Mouse (Mus musculus) liver, postnatal 0 days (tissue): ENCODE data around the gene Kdm4b. TPM values are rescaled to one million over a fixed set of nuclear protein-coding genes. Genes with fewer than 3 reads are reported as not detected.

Experiments used
- ATAC-seq: fragments of 200-750 bp; cut with Nextera tagmentation; 2 replicates; pipeline ENCODE4 v1.8.0; 2017; ENCODE audit warnings: mild to moderate bottlenecking, moderate library complexity
- DNase-seq: peaks from one replicate; pipeline ENCODE4 v3.0.0-alpha.2; 2016
- H3K27ac ChIP-seq: fragments of 300-500 bp; sonication (generic); 2 replicates; pipeline ENCODE4 v1.5.1; 2014; ENCODE audit warnings: antibody characterized with exemption, moderate library complexity, mild to moderate bottlenecking, low read depth
- H3K27me3 ChIP-seq: fragments of 300-500 bp; sonication (generic); 2 replicates; pipeline ENCODE4 v1.6.1; 2014; ENCODE audit warnings: low read length, control low read depth, mixed read lengths; ENCODE audit not compliant: insufficient read depth
- H3K36me3 ChIP-seq: fragments of 300-500 bp; sonication (generic); replicated peaks from 2 replicates; pipeline ENCODE4 v1.6.1; 2014; ENCODE audit warnings: mild to moderate bottlenecking, control low read depth, low read length, moderate library complexity, mixed read lengths; ENCODE audit not compliant: insufficient read depth
- H3K4me1 ChIP-seq: fragments of 300-500 bp; sonication (generic); 2 replicates; pipeline ENCODE4 v1.6.1; 2014; ENCODE audit warnings: antibody characterized with exemption, mild to moderate bottlenecking, control low read depth; ENCODE audit not compliant: insufficient read depth
- H3K4me2 ChIP-seq: fragments of 300-500 bp; sonication (generic); 2 replicates; pipeline ENCODE4 v1.6.1; 2014; ENCODE audit warnings: low read depth, mild to moderate bottlenecking, low read length, moderate library complexity, mixed read lengths
- H3K4me3 ChIP-seq: fragments of 300-500 bp; sonication (generic); 2 replicates; pipeline ENCODE4 v1.5.1; 2014; ENCODE audit warnings: low read depth, low read length
- H3K9ac ChIP-seq: fragments of 300-500 bp; sonication (generic); replicated peaks from 2 replicates; pipeline ENCODE4 v1.6.1; 2014; ENCODE audit warnings: mild to moderate bottlenecking, moderate library complexity
- H3K9me3 ChIP-seq: fragments of 300-500 bp; sonication (generic); 2 replicates; pipeline ENCODE4 v1.6.1; 2016; ENCODE audit warnings: mild to moderate bottlenecking, control low read depth, low read length, mixed read lengths
- CTCF ChIP-seq: sonication (generic); IDR thresholded peaks from 2 replicates; pipeline ENCODE4 v1.5.1; 2016; ENCODE audit warnings: antibody characterized with exemption, low read depth
- EP300 ChIP-seq: IDR thresholded peaks from 2 replicates; pipeline ENCODE4 v1.6.1; 2016; ENCODE audit warnings: antibody characterized with exemption, low read depth, mild to moderate bottlenecking
- WGBS: fragments of 180-500 bp; shearing (Covaris S2); extraction: QIAGEN DNeasy Blood & Tissue Kit; methylation state at CpG from one replicate; pipeline ENCODE4 v1.1.7; 2014; ENCODE audit not compliant: insufficient replicate concordance; 5-methylcytosine and 5-hydroxymethylcytosine counted together
- polyA plus RNA-seq: library from polyadenylated mRNA; unstranded; fragments of >200 nt; fragmentation: Nextera tagmentation; extraction: Ambion mirVana; gene quantifications from 2 replicates; pipeline ENCODE4 v1.2.1, GENCODE M21; 2015

Kdm4b gene
- polyA plus RNA-seq, 1 experiment from 2014 or later = 5.8 TPM

GRCm38 (mm10) chr17:56332987-56333386 lies 7.1 kb downstream of the Kdm4b start:
- 61% methylated on average over 8 of the region's 8 CpGs for WGBS
- no peak for DNase-seq

GRCm38 (mm10) chr17:56337190-56337589 lies 11.3 kb downstream of the Kdm4b start:
- Histone ChIP-seq H3K4me1 (peaks cover 3% of the 10 kb centered on the region; the same call in 1 of the 2 replicates), H3K27ac (no peak overlapping the region), H3K36me3 (no peaks in the 10 kb centered on the region; the same call in 1 of the 2 replicates), H3K4me3 (no peak overlapping the region), H3K9me3 (no peaks in the 10 kb centered on the region), H3K9ac (no peak overlapping the region), H3K27me3 (no peaks in the 10 kb centered on the region), H3K4me2 (no peak overlapping the region)
- ATAC-seq (peak; percentile 31; the same call in 1 of the 2 replicates), DNase-seq (peak; percentile 59)
- 30% methylated on average over 4 of the region's 4 CpGs for WGBS
- TF ChIP-seq CTCF (peak; percentile 71), EP300 (no peak)

More at GRCm38 (mm10) chr17:56332987-56333386, 7.1 kb downstream of the Kdm4b start:
- Histone ChIP-seq H3K27ac (no peak overlapping the region), H3K9me3 (no peaks in the 10 kb centered on the region), H3K27me3 (no peaks in the 10 kb centered on the region), H3K4me3 (no peak overlapping the region), H3K4me2 (no peak overlapping the region), H3K36me3 (no peaks in the 10 kb centered on the region), H3K9ac (no peak overlapping the region), H3K4me1 (peaks cover 30% of the 10 kb centered on the region)
- no peak for ATAC-seq
- TF ChIP-seq EP300 = no peak
- TF ChIP-seq CTCF = peak; percentile 57

GRCm38 (mm10) chr17:56337791-56338190 lies 11.9 kb downstream of the Kdm4b start:
- DNase-seq = no peak
- peak; percentile 29 for TF ChIP-seq CTCF
- no peak for TF ChIP-seq EP300
- peaks cover 3% of the 10 kb centered on the region; the same call in 1 of the 2 replicates for H3K4me1 ChIP-seq
- no peak overlapping the region for H3K27ac ChIP-seq
- no peak overlapping the region for H3K4me2 ChIP-seq
- no peak for ATAC-seq
- H3K4me3 ChIP-seq = no peak overlapping the region
- no peaks in the 10 kb centered on the region; the same call in 1 of the 2 replicates for H3K36me3 ChIP-seq
- WGBS = 61% methylated on average over 6 of the region's 6 CpGs
- no peaks in the 10 kb centered on the region for H3K27me3 ChIP-seq
- no peaks in the 10 kb centered on the region for H3K9me3 ChIP-seq
- no peak overlapping the region for H3K9ac ChIP-seq

GRCm38 (mm10) chr17:56338909-56339308 lies 13.0 kb downstream of the Kdm4b start:
- DNase-seq (peak; percentile 66), ATAC-seq (peak; percentile 52)
- H3K27ac ChIP-seq = no peak overlapping the region
- peaks cover 5% of the 10 kb centered on the region; the same call in 1 of the 2 replicates for H3K4me1 ChIP-seq
- H3K27me3 ChIP-seq = no peaks in the 10 kb centered on the region
- no peak overlapping the region for H3K4me3 ChIP-seq
- H3K9me3 ChIP-seq = no peaks in the 10 kb centered on the region
- H3K4me2 ChIP-seq = no peak overlapping the region
- no peaks in the 10 kb centered on the region; the same call in 1 of the 2 replicates for H3K36me3 ChIP-seq
- TF ChIP-seq CTCF = peak; percentile 78
- TF ChIP-seq EP300 = no peak
- 42% methylated on average over 4 of the region's 4 CpGs for WGBS
- no peak overlapping the region for H3K9ac ChIP-seq

GRCm38 (mm10) chr17:56340717-56341116 lies 14.9 kb downstream of the Kdm4b start:
- Histone ChIP-seq H3K4me3 (no peak overlapping the region), H3K9ac (no peak overlapping the region; the same call in 1 of the 2 replicates), H3K4me2 (no peak overlapping the region), H3K27me3 (no peaks in the 10 kb centered on the region), H3K9me3 (no peaks in the 10 kb centered on the region), H3K36me3 (no peaks in the 10 kb centered on the region; the same call in 1 of the 2 replicates), H3K4me1 (peaks cover 5% of the 10 kb centered on the region; the same call in 1 of the 2 replicates), H3K27ac (no peak overlapping the region)
- no peak for TF ChIP-seq CTCF
- TF ChIP-seq EP300 = no peak
- ATAC-seq = no peak
- no peak for DNase-seq

- no peak overlapping the region for H3K4me2 ChIP-seq
- DNase-seq = no peak
- H3K36me3 ChIP-seq = no peaks in the 10 kb centered on the region; the same call in 1 of the 2 replicates
- no peaks in the 10 kb centered on the region for H3K9me3 ChIP-seq
- no peak overlapping the region for H3K9ac ChIP-seq
- TF ChIP-seq CTCF (no peak), EP300 (no peak)
- no peak for ATAC-seq
- WGBS = 56% methylated on average over 3 of the region's 3 CpGs
- peaks cover 5% of the 10 kb centered on the region; the same call in 1 of the 2 replicates for H3K4me1 ChIP-seq
- H3K27me3 ChIP-seq = no peaks in the 10 kb centered on the region
- H3K4me3 ChIP-seq = no peak overlapping the region
- peak overlapping the region; percentile 6; the same call in 1 of the 2 replicates for H3K27ac ChIP-seq
These were observed 17.6 kb downstream of the Kdm4b start for GRCm38 (mm10) chr17:56343466-56343865.
